Mouse (Mus musculus) embryonic fibroblast, embryonic 13.5 days (primary cell): Measurements from ENCODE around the gene Smok2a.
"Not testable (repeated sequence)": the region's sequence is repeated elsewhere in the genome, so short reads cannot be mapped to it uniquely, and the experiment has no call there.

Source experiments
- CTCF ChIP-seq: IDR thresholded peaks from 2 replicates; pipeline ENCODE4 v1.5.1; 2011; ENCODE audit warnings: mild to moderate bottlenecking, control low read depth, low read length, moderate library complexity, borderline replicate concordance; ENCODE audit not compliant: insufficient read depth
- POLR2A ChIP-seq: IDR thresholded peaks from 2 replicates; pipeline ENCODE4 v1.6.1; 2011; ENCODE audit warnings: low read depth, mild to moderate bottlenecking, control low read depth, low read length, moderate library complexity

DNA sequence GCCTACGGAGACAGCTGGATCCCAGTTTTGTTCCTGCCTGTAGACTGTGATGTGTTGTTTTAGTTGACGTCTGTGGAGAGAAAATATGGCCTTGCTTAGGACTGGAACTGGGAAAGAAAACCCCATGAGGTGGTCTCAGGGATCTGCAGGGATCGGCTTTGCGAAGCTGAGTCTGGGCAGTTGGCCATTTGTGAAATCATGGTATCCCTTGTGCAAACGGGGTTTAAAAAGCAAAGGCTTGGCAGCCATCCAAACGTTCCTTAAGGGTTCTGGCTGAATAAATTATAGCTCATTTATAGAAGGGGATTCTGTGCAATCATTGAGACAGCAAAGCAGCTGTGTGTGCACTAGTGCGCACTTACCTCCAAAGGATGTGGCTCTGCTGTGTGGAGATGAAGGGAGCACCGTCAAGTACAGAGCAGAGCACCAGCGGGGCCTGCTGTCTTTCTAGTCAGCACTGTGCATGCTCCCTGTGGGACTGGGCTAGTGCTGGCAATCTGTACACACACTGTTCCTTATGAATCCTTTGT, 21.0 kb upstream of the Smok2a start:
- TF ChIP-seq CTCF, POLR2A: not testable (repeated sequence)
